Mouse (Mus musculus) retina, embryonic 14.5 days (tissue): ENCODE measurements at regions not wholly inside any gene's neighbourhood (a gene's known extent, or its start where the extent isn't known, plus 50 kb on each side); places are given as distances from the start of the nearest gene placed in this dataset.

Experiments
- DNase-seq: peaks from one replicate; pipeline ENCODE4 v3.0.0-alpha.2; 2015; ENCODE audit warnings: low spot score

DNA sequence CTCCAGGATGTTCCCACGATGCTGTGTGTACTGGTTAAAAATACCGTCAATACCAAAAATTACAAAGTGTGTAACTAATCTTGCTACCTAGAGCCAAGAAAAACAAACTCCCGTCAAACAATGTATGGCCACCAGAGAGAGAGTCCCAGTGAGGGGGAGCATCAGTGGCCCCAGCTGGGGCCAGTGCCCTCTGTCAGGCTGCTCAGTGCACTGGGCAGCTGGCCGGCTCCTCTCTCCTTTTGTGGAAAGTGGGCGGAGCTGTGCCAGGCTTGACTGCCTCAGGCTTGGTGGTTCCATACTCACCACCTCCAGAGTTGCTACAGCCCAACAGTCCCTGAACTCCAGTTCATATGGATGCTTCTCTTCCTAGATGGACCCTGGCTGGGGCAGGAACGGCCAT lies 53.8 kb upstream of the Sept5 start:
- DNase-seq, result peak; percentile 58

DNA sequence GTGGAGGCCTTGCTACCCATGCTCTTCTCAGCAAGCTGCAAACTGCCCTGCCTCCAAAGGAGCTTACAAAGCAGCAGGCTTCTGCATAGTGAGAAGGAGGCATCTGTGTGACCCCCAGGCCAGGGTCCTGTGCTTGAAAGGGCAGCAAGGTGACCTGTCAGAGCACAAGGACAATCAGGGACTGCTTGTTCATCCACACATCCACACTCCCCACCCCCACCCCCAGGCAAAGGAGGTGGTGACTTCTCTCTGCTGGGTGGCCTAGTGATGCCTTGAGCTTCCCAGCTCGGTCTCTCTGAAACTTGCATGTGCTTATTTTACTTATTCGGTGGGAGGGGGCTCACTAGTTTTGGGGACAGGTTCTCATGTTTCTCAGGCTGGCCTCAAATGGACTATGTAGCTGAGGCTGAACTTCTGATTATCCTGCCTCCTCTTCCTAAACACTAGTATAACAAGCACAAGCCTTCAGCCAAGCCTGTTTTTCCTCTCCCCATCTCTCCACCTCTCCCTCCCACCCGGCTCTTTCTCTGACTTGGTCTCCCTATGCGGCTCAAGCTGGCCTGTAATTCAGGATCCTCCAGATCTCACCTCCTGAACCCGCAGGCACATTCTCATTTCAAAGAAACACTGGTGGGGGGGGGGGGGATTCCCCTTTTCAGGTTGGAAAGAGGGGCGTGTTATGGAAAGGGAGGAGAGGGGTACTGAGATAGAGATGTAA lies 56.4 kb upstream of the Sept5 start:
- DNase-seq, result peak; percentile 43

DNA sequence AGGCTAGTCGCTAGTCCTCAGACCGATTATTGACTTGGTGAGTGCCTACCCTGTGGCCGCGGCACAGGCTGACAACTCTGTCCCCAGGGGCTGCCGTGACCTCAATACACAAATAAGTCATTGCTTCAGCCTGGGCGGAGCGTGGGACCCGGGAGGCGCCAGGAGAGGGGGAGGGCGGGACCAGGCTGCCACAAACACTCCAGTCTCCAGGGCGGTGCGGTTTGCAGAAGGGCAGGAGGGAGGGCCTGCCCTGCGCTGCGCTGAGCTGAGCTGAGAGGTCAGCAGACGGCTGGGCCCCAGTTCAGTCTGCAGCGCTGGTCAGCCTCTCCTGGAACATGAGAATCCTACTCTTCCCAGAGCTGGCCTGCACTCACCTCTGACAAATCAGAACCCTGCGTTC lies 57.2 kb upstream of the Sept5 start:
- DNase-seq, result peak; percentile 97

DNA sequence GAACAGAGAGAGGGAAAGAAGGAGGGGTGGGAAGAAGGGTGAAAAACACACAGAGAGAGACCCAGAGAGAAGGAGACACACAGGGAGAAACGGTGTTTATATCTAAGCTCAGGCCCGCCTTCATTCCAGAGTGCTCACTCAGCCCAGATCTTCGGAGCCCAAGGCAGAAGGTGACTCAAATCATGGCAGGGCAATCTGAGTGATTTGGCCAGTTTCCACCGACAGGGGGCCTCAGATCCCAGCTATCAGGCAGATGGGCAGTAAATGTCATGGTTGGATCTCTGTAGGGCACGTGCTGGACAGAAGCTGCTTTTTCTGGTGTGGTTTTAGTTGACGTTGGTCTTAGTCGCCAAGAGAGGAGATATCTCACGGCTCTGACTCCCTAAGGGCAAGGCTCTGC lies 57.6 kb upstream of the Sept5 start:
- peak; percentile 92 for DNase-seq

DNA sequence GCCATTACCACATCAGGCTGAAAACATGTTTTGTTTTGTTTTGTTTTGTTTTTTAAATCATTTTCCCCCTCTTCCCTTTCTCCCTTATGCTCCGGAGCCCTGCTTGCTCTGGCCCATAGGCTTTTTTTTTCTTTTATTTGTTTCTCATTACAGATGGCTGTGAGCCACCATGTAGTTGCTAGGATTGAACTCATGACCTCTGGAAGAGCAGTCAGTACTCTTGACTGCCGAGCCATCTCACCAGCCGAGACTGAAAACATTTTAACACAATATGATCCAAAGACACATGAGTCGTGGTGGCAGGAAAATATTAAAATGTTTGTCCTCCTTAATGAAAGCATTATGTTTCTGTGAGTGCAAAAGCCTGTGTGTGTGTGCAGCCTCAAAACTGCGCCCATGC lies 65.8 kb upstream of the Sept5 start:
- DNase-seq, result no peak

DNA sequence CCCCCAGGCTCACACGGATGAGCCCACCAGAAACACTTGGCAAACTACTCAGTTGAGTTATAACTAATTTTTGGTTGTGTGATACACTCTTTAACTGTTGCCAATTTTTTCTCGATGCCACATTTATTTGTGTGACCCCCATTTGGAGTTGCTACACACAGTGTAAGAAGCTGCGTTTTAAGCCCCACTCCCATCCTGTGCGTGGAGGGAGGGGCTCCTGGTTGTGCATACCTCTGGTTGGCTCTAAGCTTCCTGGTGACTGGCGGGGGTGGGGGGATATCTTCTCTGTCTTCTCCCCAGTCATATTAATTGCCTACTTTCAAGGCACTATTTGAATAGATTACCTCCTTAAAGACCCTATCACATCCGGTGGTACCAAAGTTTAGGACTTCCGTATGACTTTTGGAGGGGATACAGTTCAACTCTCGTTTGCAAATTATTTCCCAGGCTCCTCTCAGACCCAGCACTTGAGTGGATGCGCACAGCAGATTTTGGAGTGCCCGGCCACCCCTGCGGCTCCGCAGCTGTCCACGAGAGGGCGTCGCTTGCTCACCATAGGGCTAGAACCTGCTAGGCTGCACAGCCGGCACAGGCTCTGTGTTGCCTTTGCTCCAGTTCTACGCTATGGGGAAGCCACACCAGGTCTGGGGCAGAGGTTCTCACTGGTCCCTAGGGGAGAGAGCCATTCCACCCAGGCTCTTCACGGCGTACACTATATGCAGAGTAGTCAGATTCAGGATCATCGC lies 66.5 kb upstream of the Sept5 start:
- peak; percentile 93 for DNase-seq

DNA sequence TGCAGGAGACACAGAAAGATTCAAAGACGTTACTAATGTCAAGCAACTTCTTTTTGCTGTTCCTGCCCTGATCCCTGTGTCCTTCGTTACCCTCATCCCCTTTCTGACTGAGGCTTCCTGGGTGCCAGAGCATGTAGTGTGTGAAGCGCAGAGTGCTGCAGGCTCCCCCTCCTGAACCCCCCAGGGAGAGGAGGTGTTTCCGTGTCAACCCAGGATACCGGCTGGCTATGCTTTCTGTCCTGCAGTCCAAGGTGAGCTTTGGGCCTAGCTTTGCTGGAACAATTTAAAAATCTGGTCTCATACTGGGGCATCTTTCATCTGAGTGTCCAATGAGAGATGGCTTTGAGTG lies 67.0 kb upstream of the Sept5 start:
- DNase-seq, result no peak

DNA sequence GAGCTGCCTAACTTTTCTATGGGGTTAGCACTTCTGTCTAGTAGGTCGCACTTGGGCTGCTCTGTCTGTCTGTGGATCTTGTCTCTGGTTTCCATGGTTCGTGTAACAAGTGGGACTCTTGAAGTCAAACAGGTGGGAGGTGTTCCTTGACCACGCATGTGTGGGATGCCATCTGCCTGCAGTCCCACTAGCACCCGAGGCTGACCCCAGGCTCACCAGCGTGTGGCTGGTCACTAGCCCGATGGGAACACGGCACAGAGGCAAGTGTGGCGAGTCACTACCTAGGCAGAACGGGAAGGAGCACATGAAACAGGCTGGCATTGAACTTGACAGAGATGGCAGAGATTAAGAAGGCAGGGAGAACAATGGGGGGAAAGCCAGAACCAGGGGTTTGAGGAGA lies 72.5 kb upstream of the Cldn5 start:
- DNase-seq, result no peak

DNA sequence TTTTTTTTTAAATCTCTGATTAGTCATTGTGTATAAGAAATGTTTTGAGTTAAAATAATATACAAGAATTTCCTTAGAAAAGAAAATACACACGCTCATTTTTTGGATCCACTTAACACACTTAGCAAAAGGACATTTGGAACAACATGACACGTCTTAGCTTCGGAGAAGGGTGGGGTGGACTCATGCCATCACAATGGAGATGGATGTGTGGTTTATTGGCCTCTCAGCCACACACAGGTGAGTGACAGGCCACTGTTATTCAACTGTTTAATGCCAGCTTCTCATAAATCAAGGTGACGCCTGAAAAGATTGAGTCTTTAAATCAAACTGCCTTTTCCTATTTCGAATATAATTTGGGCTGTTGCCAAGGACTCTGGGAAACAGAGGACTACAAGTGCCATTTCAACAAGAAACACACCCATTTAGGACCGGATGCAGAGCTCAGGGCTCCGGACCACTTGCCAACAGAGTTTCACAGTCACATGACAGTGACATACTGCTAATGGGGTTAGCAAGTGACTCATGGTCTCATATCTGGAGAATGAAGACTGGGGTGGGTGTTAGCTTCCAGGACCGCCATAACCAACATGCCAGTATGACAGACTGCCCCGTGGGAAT lies 71.5 kb upstream of the Cldn5 start:
- DNase-seq, result no peak

DNA sequence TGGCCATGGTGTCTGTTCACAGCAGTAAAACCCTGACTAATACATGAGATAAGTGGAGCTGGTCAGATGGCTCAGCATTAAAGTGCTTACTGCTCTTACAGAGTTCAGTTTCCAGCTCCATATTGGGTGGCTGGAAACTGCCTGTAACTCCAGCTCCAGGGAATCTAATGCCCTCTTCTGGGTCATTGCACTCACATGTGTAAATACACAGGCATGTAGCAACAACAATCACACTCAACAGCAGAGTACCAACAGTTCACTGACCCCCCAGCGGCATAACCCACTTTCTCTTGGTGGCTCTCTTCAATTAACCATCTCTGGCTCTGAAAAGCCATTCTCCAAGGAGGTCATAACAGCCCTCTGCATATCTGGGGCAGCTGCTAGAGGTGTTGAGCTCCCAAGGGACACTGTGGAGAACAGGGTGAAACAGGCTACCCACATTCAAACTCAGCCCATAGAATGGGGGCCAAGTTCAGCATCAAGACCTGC lies 65.0 kb upstream of the Cldn5 start:
- DNase-seq, result peak; percentile 66

DNA sequence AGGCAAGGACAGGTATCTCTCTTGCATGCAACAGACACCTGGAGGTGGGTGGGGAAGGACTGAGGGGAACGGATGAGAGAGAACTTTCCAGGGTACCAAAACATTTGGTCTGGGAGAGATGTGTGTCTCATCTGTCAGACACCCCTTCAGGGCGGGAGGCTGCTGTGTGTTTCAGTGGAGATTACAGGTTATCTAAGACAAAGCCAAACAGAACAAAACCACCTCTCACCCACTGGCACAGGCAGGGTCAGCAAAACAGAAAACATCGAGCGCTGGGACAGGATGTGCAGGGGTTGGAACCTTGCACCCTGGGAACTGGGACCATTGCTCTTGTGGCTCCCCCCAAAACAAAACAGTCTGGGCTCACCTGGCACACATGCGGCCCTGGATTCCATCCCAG lies 63.6 kb upstream of the Cldn5 start:
- no peak for DNase-seq

DNA sequence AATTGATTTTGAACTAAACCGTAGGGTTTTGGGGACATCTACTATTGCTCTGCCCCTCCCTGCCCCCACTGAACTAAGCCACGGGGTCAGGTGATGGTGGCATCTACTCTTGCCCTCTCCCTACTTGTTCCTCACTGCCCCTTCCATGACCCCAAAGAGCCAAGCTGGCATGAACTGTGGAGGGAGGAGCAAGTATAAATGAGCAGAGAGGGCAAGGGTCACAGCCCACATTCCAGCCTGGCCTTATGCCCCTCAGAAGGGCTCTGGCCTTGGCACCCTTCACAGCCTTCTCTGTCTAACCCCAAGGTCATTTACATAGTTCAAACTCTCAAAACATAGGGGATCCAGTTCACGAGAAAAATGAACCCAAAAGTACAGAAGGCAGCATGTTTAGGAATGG lies 61.3 kb upstream of the Cldn5 start:
- no peak for DNase-seq

DNA sequence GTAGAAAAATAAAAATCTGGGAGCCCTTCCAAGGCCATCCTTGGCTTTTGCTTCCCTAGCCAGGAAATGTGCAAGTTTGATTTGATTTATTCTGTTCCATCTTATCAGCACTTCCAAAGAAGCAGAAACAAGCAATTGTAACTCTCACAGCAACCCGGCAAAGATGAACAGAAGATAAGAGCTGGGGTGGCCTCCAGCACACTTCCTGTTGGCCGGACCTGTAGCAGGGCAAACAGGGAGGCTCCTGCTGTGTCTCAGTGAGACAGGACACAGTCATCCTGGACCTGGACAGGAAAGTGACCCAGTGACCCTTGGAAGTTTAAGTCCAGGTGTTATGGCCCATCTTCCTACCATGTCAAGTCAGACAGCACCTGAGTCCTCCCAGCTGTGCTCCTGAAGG lies 58.6 kb upstream of the Cldn5 start:
- no peak for DNase-seq

DNA sequence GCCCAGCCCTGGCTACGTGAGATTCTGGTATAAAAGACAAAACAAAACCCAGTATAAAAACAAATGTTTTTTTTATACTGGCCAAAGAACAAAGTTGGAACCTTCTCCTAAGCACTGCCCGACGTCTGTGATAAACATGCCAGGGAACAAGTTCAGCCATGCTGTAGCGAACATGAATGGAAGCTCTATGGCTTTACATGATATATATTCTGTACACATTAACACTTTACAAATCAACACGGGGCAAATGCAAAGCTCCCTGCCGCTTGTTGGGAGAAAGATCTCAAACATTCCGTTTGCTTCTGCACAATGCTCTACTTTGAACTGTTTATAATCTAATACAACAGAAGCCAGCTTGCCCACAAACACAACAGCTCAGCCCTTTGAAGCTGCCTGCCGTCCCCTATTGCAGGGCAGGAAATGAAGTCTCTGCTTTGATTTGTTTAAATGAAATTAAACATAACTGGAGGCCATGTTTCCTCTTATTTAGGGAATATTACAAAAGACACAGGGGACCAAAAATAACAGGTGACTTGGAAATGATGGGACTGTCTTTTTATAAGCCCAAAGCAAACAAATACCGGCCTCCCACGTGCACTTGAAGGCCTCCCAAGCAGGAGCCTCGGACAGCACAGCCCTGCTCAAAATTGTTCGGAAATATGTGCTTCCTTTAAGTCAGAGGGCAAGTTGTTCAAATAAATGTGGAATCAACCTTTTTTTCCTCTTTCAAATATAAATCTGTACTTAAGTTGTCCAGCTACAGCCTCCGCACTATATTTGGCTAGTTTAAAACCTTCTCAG lies 56.0 kb upstream of the Cldn5 start:
- DNase-seq, result no peak

DNA sequence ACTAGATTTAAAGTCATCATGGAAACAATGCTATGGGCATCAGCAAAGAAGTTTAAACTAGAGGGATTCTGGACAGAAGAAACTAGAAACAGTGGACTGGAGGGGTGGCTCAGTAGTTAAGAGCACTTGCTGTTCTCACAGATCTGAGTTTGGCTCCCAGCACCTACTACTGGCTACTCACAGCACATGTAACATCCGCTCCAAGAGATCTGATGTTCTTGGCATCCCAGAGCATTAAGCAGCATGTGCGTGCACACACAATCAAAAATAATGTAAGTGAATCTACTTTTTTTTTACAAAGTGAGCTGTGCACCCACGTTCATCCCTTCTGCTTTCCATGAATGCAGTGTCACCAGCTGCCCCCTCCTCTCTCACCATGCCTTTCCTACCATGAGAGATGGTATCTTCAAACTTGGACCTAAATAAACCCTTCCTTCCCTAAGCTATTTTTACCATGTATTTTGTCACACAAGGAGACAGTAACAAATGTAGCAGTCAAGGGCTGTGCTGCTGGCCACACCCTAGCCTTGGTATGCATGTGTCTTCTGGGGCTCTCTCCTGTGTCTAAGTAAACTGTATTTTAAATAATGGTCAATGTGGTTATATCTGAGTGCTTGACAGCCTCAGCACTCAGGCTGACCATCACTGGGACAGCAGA lies 53.3 kb upstream of the Cldn5 start:
- DNase-seq, result no peak

DNA sequence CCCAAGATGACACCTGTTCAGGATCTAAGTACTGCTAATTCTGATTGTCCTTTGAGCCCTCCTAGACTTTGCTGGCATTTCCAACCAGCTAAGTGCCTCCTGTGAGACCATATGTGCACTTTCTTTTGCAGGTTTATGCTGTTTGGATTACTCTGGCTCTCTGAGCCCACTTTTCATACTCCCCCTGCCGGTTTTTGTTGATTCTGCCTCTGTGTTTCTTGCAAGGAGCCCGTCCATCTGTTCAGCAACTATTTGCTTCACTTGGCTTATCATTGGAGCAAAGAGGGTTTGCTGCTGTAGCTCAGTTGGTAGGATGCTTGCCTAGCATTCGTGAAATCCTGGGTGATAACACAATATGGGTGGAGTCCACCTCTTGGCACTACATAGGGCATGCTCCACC lies 52.8 kb upstream of the Cldn5 start:
- peak; percentile 23 for DNase-seq

DNA sequence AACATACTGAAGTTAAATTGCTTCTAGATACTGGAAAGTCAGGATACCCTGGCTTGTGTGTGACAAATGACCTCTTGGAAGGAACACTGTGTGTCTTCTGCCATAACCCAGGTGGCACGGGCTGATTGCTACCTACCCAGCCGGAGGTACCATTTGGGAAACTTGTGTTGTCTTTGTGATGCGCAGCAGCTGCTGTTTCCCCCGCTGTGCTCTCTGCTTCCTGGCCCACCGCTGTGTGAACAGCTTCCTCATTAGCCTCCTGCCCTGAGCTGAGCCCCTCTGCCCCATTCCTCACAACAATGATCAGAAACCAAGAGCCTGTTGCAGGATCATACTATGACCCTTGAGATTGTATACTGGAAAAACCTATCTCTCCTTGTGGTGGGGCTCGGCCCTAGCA lies 51.9 kb upstream of the Cldn5 start:
- no peak for DNase-seq
